Mouse (Mus musculus) B cell, adult (primary cell): ENCODE results near the gene Unk. TPM values are rescaled to one million over a fixed set of nuclear protein-coding genes. Genes with fewer than 3 reads are reported as not detected.

Experiments
- total RNA-seq: library from RNA; stranded (reverse); gene quantifications from 4 replicates; pipeline ENCODE4 v1.2.4, GENCODE M21; 2023; ENCODE audit not compliant: inconsistent age

The Unk gene
- 71.4 to 82.5 TPM (median 80.3 TPM) in 4 replicates for total RNA-seq

GRCm38 (mm10) chr11:116030088-116030897, at the start of gene Unk:
TSS of gene Unk (plus strand) at chr11:116030322.

GRCm38 (mm10) chr11:116012262-116012947, 17.7 kb upstream of the Unk start, which contains the start of gene Galk1:
TSS of gene Galk1 (minus strand) at chr11:116012719.

GRCm38 (mm10) chr11:116027756-116028155, 2.4 kb upstream of the Unk start, which contains the start of gene H3f3b:
TSS of gene H3f3b (minus strand) at chr11:116027962.

GRCm38 (mm10) chr11:116077446-116078204, 47.5 kb downstream of the Unk start, which contains the start of gene Unc13d:
TSS of gene Unc13d (minus strand) at chr11:116077961.

GRCm38 (mm10) chr11:116086258-116087193, 56.4 kb downstream of the Unk start, which contains the start of gene Wbp2:
TSS of gene Wbp2 (minus strand) at chr11:116086995.

Other genes starting within 250 kb of the Unk start
- gene Caskin2, start 216.7 kb upstream of the Unk start, total RNA-seq = 3.4 to 5.3 TPM (median 3.9 TPM) in 4 replicates
- 24.2 to 40.5 TPM (median 36.9 TPM) in 4 replicates for gene Tsen54, start 215.6 kb upstream of the Unk start, total RNA-seq
- 22.7 to 31.1 TPM (median 26.4 TPM) in 4 replicates for gene Llgl2, start 206.3 kb upstream of the Unk start, total RNA-seq
- gene Myo15b, start 171.9 kb upstream of the Unk start, total RNA-seq = 0.42 to 0.63 TPM (median 0.51 TPM) in 3 of 4 replicates, not detected in the other
- gene Smim5, start 130.4 kb upstream of the Unk start, total RNA-seq = not detected in 4 replicates
- not detected in 4 replicates for gene Smim6, start 118.3 kb upstream of the Unk start, total RNA-seq
- gene Sap30bp, start 97.0 kb upstream of the Unk start, total RNA-seq = 40.8 to 57.3 TPM (median 51.2 TPM) in 4 replicates
- 62.1 to 67.9 TPM (median 67.1 TPM) in 4 replicates for gene Recql5, start 96.8 kb upstream of the Unk start, total RNA-seq
- gene Itgb4, start 55.6 kb upstream of the Unk start, total RNA-seq = 0.19 to 1.2 TPM (median 0.44 TPM) in 4 replicates
- gene Galk1, start 17.6 kb upstream of the Unk start, total RNA-seq = 16.3 to 20.2 TPM (median 18.7 TPM) in 4 replicates
- gene H3f3b, start 2.4 kb upstream of the Unk start, total RNA-seq = 3,106 to 3,747 TPM (median 3,372 TPM) in 4 replicates
- gene Unc13d, start 47.6 kb downstream of the Unk start, total RNA-seq = 58.7 to 68.2 TPM (median 59.6 TPM) in 4 replicates
- gene Wbp2, start 56.7 kb downstream of the Unk start, total RNA-seq = 249 to 307 TPM (median 282 TPM) in 4 replicates
- 0.54 to 1.4 TPM (median 0.57 TPM) in 3 of 4 replicates, not detected in the other for gene Trim47, start 96.9 kb downstream of the Unk start, total RNA-seq
- gene Trim65, start 100.8 kb downstream of the Unk start, total RNA-seq = 35.0 to 42.1 TPM (median 37.0 TPM) in 4 replicates
- 53.7 to 79.8 TPM (median 64.1 TPM) in 4 replicates for gene Mrpl38, start 108.5 kb downstream of the Unk start, total RNA-seq
- 37.5 to 41.8 TPM (median 39.2 TPM) in 4 replicates for gene Fbf1, start 137.8 kb downstream of the Unk start, total RNA-seq
- 43.7 to 50.4 TPM (median 47.7 TPM) in 4 replicates for gene Ten1, start 168.5 kb downstream of the Unk start, total RNA-seq
- gene Acox1, start 168.7 kb downstream of the Unk start, total RNA-seq = 22.1 to 31.2 TPM (median 24.6 TPM) in 4 replicates
- 0.09 to 0.26 TPM (median 0.14 TPM) in 4 replicates for gene Evpl, start 207.8 kb downstream of the Unk start, total RNA-seq
- 54.6 to 63.6 TPM (median 60.0 TPM) in 4 replicates for gene Srp68, start 243.9 kb downstream of the Unk start, total RNA-seq